Mouse (Mus musculus) midbrain, embryonic 11.5 days (tissue): Measurements from ENCODE around the gene Gimap9. TPM values are rescaled to one million over a fixed set of nuclear protein-coding genes. Genes with fewer than 3 reads are reported as not detected.

Experiments used
- ATAC-seq: fragments of 200-750 bp; cut with Nextera tagmentation; 2 replicates; pipeline ENCODE4 v1.8.0; 2017; ENCODE audit warnings: moderate TSS enrichment, moderate library complexity; ENCODE audit not compliant: low FRiP score
- DNase-seq: peaks from one replicate; pipeline ENCODE4 v3.0.0; 2015; ENCODE audit warnings: low spot score; ENCODE audit errors: missing footprints
- H3K27ac ChIP-seq: fragments of 300-500 bp; sonication (generic); 2 replicates; pipeline ENCODE4 v1.5.1; 2014; ENCODE audit warnings: low read depth, low read length
- H3K27me3 ChIP-seq: fragments of 300-500 bp; sonication (generic); 2 replicates; pipeline ENCODE4 v1.6.1; 2014; ENCODE audit warnings: mild to moderate bottlenecking, low read length, moderate library complexity, mixed read lengths; ENCODE audit not compliant: control insufficient read depth, insufficient read depth
- H3K36me3 ChIP-seq: fragments of 300-500 bp; sonication (generic); 2 replicates; pipeline ENCODE4 v1.6.1; 2014; ENCODE audit warnings: mild to moderate bottlenecking, low read length, moderate library complexity, mixed read lengths; ENCODE audit not compliant: control insufficient read depth, insufficient read depth
- H3K4me1 ChIP-seq: fragments of 300-500 bp; sonication (generic); 2 replicates; pipeline ENCODE4 v1.6.1; 2014; ENCODE audit warnings: low read length; ENCODE audit not compliant: control insufficient read depth, insufficient read depth
- H3K4me2 ChIP-seq: fragments of 300-500 bp; sonication (generic); 2 replicates; pipeline ENCODE4 v1.6.1; 2014; ENCODE audit warnings: mild to moderate bottlenecking, moderate library complexity
- H3K4me3 ChIP-seq: fragments of 300-500 bp; sonication (generic); 2 replicates; pipeline ENCODE4 v1.5.1; 2014; ENCODE audit warnings: low read depth, low read length
- H3K9ac ChIP-seq: fragments of 300-500 bp; sonication (generic); 2 replicates; pipeline ENCODE4 v1.6.1; 2014; ENCODE audit warnings: low read length
- H3K9me3 ChIP-seq: fragments of 300-500 bp; sonication (generic); 2 replicates; pipeline ENCODE4 v1.6.1; 2016; ENCODE audit warnings: low read length; ENCODE audit not compliant: control insufficient read depth
- WGBS: fragments of 180-500 bp; shearing (Covaris S2); extraction: QIAGEN DNeasy Blood & Tissue Kit; methylation state at CpG from one replicate; pipeline ENCODE4 v1.1.7; 2014; 5-methylcytosine and 5-hydroxymethylcytosine counted together
- polyA plus RNA-seq: library from polyadenylated mRNA; unstranded; fragments of >200 nt; fragmentation: Nextera tagmentation; extraction: Ambion mirVana; gene quantifications from 2 replicates; pipeline ENCODE4 v1.2.1, GENCODE M21; 2014

Gimap9 gene
- 2.9 and 3.0 TPM in 2 replicates for polyA plus RNA-seq

DNA sequence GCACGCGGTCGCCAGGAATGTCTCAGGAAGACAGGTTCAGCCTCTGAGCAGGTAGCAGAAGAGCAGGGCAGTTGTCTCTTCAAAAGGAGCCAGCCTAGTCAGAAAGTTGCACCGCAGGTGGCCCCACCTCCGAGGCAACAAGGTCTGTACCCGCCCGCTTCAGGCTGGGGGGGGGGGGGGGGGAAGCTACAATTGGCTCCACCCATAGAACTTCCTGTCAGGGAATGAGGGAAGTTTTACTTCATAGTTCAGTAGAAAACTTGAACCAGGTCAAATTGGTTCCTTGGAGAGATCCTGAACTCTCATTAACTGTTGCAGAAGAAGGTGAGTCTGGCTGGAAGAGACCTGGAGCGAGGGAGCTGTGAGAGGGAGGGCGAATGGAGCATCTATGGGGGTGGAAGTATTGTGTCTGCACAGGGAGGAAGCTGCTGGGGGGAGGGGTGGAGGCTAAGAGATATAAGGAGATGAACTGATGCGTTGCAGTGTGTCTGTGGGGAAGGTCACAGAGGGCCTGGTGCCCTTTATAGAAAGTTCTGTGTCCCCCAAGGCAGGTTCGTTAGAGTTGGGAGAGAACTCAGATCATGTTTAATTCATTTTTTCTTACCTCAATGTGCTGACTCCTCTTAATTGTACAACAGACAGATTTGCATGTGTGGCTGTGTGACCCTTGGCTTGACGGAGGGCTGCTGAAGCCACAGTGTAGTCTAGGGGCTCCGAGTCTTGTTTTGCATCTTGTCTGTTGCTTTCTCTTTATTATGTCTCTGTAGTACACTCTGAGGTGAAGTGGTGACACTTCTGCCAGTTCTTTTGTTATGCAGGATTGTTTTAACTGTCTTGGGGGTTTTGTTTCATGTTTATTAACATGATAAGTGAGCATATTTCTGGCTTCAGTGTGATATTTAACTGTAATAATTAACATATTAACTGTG lies at the start of gene Gimap9:
Gene Gimap9 (plus strand): TSS at position 199 of the 929 bp plus-strand sequence.
- no peaks in the 10 kb centered on the region for H3K27me3 ChIP-seq
- ATAC-seq (no peak), DNase-seq (peak; percentile 86)
- no peaks in the 10 kb centered on the region for H3K36me3 ChIP-seq
- H3K27ac ChIP-seq, result no peak within 1 kb of the TSS
- H3K4me3 ChIP-seq, result no peak within 1 kb of the TSS
- WGBS, result 21% methylated on average over 13 of the region's 13 CpGs
- H3K4me2 ChIP-seq, result peak within 1 kb of the TSS; percentile 13
- no peaks in the 10 kb centered on the region for H3K4me1 ChIP-seq
- H3K9ac ChIP-seq, result peak within 1 kb of the TSS; percentile 20; the same call in 1 of the 2 replicates
- H3K9me3 ChIP-seq, result no peaks in the 10 kb centered on the region

DNA sequence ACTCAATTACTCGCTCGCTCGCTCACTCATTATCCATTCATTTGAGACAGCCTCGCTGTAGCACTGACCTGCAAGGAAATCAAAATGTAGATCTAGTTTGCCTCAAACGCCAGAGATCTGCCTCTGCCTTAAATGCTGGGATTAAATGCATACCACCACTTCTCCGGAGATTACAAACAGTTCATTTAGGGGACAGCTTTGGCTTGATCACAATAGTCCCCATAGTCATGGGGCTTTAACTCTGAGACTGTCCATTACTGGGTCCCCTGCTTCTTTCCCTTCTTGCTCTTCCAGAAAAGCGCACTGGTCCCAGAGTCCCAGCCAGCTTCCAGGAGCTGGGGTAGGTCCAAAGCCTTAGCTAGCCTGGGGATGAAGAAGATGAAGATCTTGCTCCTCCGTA lies 49.5 kb upstream of the Gimap9 start, which contains the start of gene AI854703:
Gene AI854703 (plus strand): TSS at position 301 of the 400 bp plus-strand sequence.
- H3K9ac ChIP-seq, result peak within 1 kb of the TSS; percentile 5
- no peak within 1 kb of the TSS for H3K27ac ChIP-seq
- no peaks in the 10 kb centered on the region; the same call in 1 of the 2 replicates for H3K4me1 ChIP-seq
- no peaks in the 10 kb centered on the region for H3K36me3 ChIP-seq
- H3K9me3 ChIP-seq, result no peaks in the 10 kb centered on the region
- peak within 1 kb of the TSS; percentile 28 for H3K4me3 ChIP-seq
- H3K27me3 ChIP-seq, result peaks cover 25% of the 10 kb centered on the region
- 22% methylated on average over 8 of the region's 8 CpGs for WGBS
- no peak for ATAC-seq
- no peak for DNase-seq
- peak within 1 kb of the TSS; percentile 67 for H3K4me2 ChIP-seq

DNA sequence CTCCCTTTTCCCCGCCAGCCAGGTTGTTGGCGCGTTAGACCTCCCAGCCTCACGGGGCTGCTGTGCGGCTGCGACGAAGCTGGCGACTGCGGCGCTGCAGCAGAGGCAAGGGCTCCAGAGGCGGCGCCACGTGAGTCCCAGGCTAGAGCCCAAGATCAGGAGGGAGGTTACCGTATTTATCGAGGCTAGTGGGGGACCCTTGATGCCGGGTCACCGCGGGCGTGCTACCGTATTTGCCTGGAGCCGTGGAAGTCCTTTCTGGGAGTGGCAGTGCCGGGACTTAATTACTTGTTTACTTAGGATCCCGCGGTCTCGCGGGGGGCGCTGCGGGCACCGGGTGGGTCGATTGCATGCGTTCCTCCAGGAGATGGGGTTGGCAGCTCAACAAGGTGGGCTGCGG lies 48.9 kb upstream of the Gimap9 start:
- H3K4me1 ChIP-seq, result no peaks in the 10 kb centered on the region; the same call in 1 of the 2 replicates
- peak; percentile 44 for ATAC-seq
- WGBS, result 1% methylated on average over 32 of the region's 32 CpGs
- H3K27me3 ChIP-seq, result peaks cover 25% of the 10 kb centered on the region
- H3K9me3 ChIP-seq, result no peaks in the 10 kb centered on the region
- no peak overlapping the region for H3K27ac ChIP-seq
- H3K4me2 ChIP-seq, result peak overlapping the region; percentile 67
- H3K9ac ChIP-seq, result peak overlapping the region; percentile 5
- peak overlapping the region; percentile 28 for H3K4me3 ChIP-seq
- peak; percentile 94 for DNase-seq
- H3K36me3 ChIP-seq, result no peaks in the 10 kb centered on the region

DNA sequence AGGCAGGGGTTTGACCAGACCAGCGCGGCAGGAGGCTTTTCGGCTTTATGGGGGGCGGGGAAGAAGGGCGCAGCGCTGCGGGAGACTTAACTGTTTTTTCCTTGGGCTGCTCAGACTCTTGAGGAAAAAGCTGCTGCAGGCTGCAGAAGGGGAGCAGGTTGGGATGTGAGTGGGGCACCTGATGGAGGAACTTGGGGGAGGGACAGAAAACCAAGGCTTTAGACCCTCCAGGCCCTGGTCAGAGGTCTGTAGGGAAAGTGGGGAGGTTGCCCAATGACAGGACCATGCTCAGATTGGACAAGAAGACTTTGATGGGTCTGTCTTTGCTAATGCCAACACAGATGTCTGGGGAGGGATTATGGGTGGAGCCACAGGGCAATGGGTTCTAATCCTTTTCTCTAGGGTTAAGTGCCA lies 48.4 kb upstream of the Gimap9 start:
- WGBS, result 11% methylated on average over 7 of the region's 7 CpGs
- no peaks in the 10 kb centered on the region for H3K9me3 ChIP-seq
- peak overlapping the region; percentile 67 for H3K4me2 ChIP-seq
- no peak; the same call in 1 of the 2 replicates for ATAC-seq
- H3K4me1 ChIP-seq, result no peaks in the 10 kb centered on the region; the same call in 1 of the 2 replicates
- H3K27ac ChIP-seq, result no peak overlapping the region
- H3K9ac ChIP-seq, result no peak overlapping the region
- H3K27me3 ChIP-seq, result peaks cover 25% of the 10 kb centered on the region
- no peaks in the 10 kb centered on the region for H3K36me3 ChIP-seq
- DNase-seq, result no peak
- H3K4me3 ChIP-seq, result peak overlapping the region; percentile 28

DNA sequence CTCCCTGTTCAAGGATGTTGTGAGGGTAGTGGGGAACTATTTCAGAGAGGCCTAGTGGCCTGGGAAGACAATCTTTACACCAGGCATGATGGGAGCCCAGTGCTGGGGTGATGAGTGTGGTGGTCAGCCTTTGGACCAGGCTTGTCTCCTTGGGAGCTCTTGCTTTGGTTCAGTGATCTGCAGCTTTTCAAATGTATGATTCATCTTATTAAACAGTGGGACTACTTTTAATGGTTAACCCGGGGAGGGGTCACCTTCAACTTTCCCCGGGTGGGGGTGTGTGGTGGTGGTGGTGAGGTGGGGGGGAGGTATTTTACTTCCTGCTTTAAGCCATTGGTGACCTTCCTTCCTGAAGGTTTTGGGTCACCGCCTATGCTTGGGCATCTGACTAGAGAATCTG lies 47.6 kb upstream of the Gimap9 start:
- DNase-seq (no peak), ATAC-seq (no peak)
- no peak overlapping the region for H3K27ac ChIP-seq
- no peak overlapping the region for H3K4me3 ChIP-seq
- H3K9me3 ChIP-seq, result no peaks in the 10 kb centered on the region
- H3K9ac ChIP-seq, result no peak overlapping the region
- H3K4me1 ChIP-seq, result no peaks in the 10 kb centered on the region; the same call in 1 of the 2 replicates
- peaks cover 25% of the 10 kb centered on the region for H3K27me3 ChIP-seq
- H3K36me3 ChIP-seq, result no peaks in the 10 kb centered on the region
- no peak overlapping the region for H3K4me2 ChIP-seq
- WGBS, result 91% methylated on average over 3 of the region's 3 CpGs

DNA sequence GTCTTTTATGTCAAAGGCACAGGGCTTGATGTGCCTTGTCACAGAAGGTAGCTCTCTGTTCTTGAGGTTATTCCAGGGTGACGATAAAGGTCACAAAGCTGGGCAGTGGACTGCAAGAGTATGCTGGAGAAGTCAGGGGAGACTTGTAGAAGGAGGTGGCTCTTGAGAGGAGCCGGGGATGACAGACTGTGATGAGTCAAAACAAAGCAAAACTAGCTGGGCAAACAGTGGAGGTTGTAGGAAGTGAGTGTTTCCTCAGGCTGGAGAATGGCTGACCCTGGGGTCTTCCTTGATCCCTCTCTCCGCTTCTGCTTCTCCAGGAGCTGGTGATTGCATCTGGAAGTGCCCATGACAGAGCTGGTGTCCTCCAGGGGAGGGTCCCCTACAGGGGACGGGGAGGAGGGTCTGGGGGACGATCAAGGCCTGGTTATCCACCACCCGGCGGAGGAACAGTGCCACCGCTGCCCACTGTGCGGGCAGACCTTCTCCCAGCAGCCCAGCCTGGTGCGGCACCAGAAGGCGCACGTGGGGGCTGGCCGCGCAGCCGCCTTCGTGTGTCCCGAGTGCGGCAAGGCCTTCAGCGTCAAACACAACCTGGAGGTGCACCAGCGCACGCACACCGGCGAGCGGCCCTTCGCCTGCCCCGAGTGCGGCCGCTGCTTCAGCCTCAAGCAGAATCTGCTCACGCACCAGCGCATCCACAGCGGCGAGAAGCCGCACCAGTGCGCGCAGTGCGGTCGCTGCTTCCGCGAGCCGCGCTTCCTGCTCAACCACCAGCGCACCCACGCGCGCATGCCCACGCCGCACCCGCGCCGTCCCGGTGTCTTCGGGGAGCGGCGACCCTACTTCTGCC lies 46.9 kb upstream of the Gimap9 start:
- Histone ChIP-seq H3K4me1 (no peaks in the 10 kb centered on the region; the same call in 1 of the 2 replicates), H3K9me3 (no peaks in the 10 kb centered on the region), H3K9ac (peak overlapping the region; percentile 51), H3K27me3 (peaks cover 25% of the 10 kb centered on the region), H3K27ac (no peak overlapping the region), H3K4me2 (peak overlapping the region; percentile 68), H3K36me3 (no peaks in the 10 kb centered on the region), H3K4me3 (peak overlapping the region; percentile 36)
- DNase-seq, result peak; percentile 89
- 11% methylated on average over 54 of the region's 54 CpGs for WGBS
- peak; percentile 59 for ATAC-seq

GRCm38 (mm10) chr6:48629661-48630034 lies 46.3 kb upstream of the Gimap9 start:
- H3K27ac ChIP-seq, result no peak overlapping the region
- H3K4me1 ChIP-seq, result no peaks in the 10 kb centered on the region; the same call in 1 of the 2 replicates
- H3K36me3 ChIP-seq, result no peaks in the 10 kb centered on the region
- peak overlapping the region; percentile 51 for H3K9ac ChIP-seq
- peak overlapping the region; percentile 68 for H3K4me2 ChIP-seq
- H3K27me3 ChIP-seq, result peaks cover 25% of the 10 kb centered on the region
- 44% methylated on average over 13 of the region's 13 CpGs for WGBS
- H3K4me3 ChIP-seq, result peak overlapping the region; percentile 36
- peak; percentile 91 for DNase-seq
- H3K9me3 ChIP-seq, result no peaks in the 10 kb centered on the region
- ATAC-seq, result peak; percentile 45

- Histone ChIP-seq H3K4me3 (no peak overlapping the region), H3K9me3 (no peaks in the 10 kb centered on the region), H3K4me2 (no peak overlapping the region), H3K9ac (no peak overlapping the region), H3K27me3 (peaks cover 25% of the 10 kb centered on the region), H3K4me1 (no peaks in the 10 kb centered on the region; the same call in 1 of the 2 replicates), H3K27ac (no peak overlapping the region), H3K36me3 (no peaks in the 10 kb centered on the region)
- 92% methylated on average over 8 of the region's 8 CpGs for WGBS
- no peak for ATAC-seq
- DNase-seq, result no peak
These were observed 45.1 kb upstream of the Gimap9 start for GRCm38 (mm10) chr6:48630831-48631230.
